Mouse (Mus musculus): ENCODE data around the gene Gab1.
A peak's percentile ranks its signal among the peaks of the same experiment; 100 is the strongest.

GRCm38 (mm10) chr8:80792214-80792613, 88.1 kb downstream of the Gab1 start:
- TF ChIP-seq CTCF (IDR thresholded peaks at IDR 0.05; ENCODE audit: low read depth) (peak; percentile 58), EP300 (optimal IDR thresholded peaks at IDR 0.05) (no peak)
